Mouse (Mus musculus) G1E (cell line): Measurements from ENCODE around the gene Terb2.

Source experiments
- CTCF ChIP-seq: IDR thresholded peaks from 2 replicates; pipeline ENCODE4 v1.5.1; 2012; ENCODE audit warnings: low read depth, low read length, inconsistent platforms, mixed read lengths
- GATA1 ChIP-seq: IDR thresholded peaks from 2 replicates; pipeline ENCODE4 v1.6.1; 2012; ENCODE audit warnings: borderline replicate concordance, low read length, inconsistent platforms, mixed read lengths
- POLR2AphosphoS5 ChIP-seq: IDR thresholded peaks from 2 replicates; pipeline ENCODE4 v1.6.1; 2012; ENCODE audit warnings: low read depth, low read length, inconsistent platforms; ENCODE audit not compliant: insufficient replicate concordance
- TAL1 ChIP-seq: conservative IDR thresholded peaks from 2 replicates; pipeline ENCODE4 v1.6.1; 2012; ENCODE audit warnings: low read depth, low read length, inconsistent platforms, mixed read lengths

GRCm38 (mm10) chr2:122153681-122154365, 32.2 kb upstream of the Terb2 start:
- TF ChIP-seq CTCF (no peak), TAL1 (no peak), POLR2AphosphoS5 (no peak), GATA1 (no peak)
